Mouse (Mus musculus) adrenal gland, postnatal 10 days (tissue): ENCODE data around the gene Gm5478. TPM values are rescaled to one million over a fixed set of nuclear protein-coding genes. Genes with fewer than 3 reads are reported as not detected.
"Not testable (repeated sequence)": the region's sequence is repeated elsewhere in the genome, so short reads cannot be mapped to it uniquely, and the experiment has no call there.

ENCODE experiments used
- DNase-seq: peaks from one replicate; pipeline ENCODE4 v3.0.0; 2021; ENCODE audit warnings: mixed read lengths
- long read RNA-seq, 2 experiments: library from polyadenylated mRNA; stranded (forward); transcript quantifications; one replicate each; pipeline ENCODE4 v2.0.0; 2021
- microRNA-seq: library from miRNA; unstranded; fragments of <30 nt; microRNA quantifications from one replicate; pipeline ENCODE4 v1.2.0, GENCODE M21; 2021
- total RNA-seq, 2 experiments: library from RNA; stranded (reverse); gene quantifications; 2 replicates each; pipeline ENCODE4 v1.2.3; 2021

Gm5478 gene
- not detected for total RNA-seq
- long read RNA-seq, experiment 1: 0 reads
- long read RNA-seq, experiment 2: 0 reads

DNA sequence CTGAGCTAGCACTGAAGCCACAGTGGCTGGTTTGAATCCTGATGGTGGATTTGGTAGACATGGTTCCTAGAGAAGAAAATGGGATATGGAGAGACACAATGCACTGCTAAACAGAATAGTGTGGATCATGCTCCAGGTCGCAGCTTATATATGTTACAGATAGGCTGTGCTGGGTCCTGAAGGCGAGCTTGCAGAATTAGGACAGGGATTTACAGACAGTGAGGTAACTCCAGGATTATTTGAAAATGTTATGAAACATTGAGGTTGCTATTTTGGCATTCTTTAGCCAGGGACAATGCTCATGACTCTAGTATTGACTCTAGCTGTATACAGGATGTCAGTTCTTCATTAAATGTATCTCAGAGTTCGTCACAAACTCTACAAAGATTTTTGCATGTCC lies at the start of gene Gm5478:
TSS of gene Gm5478 (minus strand) at position 101 of the 400 bp plus-strand sequence.
- DNase-seq: no peak

DNA sequence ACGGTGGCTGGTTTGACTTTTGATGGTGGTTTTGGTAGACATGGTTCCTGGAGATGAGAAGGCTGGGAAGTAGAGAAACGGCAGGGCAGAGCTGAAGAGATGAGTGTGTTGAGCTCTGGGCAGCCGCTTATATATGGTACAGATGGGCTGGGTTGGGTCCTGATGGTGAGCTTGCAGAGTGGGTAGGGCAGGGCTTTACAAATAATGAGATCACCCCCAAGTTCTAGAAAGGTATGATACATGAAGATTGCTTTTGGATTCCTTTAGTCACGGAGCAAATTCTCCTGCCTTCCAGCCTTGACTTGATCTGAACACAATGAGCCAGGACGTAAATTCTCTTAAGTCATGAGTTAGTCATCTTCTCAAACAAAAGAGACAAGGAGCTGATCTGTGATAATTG lies 47.0 kb upstream of the Gm5478 start, which contains the start of gene Krt6a:
TSS of gene Krt6a (minus strand) at position 101 of the 400 bp plus-strand sequence.
- no peak for DNase-seq

DNA sequence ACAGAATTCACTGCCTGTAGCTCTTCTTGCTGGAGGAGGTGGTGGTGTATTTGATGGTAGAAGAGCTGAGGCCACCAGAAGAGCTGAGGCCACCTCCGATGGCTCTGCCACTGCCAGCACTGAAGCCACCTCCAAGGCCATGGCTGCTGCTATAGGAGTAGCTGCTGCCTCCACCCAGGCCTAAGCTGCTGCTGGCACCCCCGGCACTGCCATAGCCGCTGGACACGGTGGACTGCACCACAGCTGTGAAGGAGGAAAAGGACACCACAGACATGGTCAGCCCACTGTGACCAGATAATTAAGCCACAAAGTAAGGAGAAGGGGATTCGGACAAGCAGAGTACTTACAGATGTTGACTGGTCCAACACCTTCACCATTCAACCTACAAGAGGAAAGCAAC lies 43.3 kb upstream of the Gm5478 start:
- not testable (repeated sequence) for DNase-seq

DNA sequence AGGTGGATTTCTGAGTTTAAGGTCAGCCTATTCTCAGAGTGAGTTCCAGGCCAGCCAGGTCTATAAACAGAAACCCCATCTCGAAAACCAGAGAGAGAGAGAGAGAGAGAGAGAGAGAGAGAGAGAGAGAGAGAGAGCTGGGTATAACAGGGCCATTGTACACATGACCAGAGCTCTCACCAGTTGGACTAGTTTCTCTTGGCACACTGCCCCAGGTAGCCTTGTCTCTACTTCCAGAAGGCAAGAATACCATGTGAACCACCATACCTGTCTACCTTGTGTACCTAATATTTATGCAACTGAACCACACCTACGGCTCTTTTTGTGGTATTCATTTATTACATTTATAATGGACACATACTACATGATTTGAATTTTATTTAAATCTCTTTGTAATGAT lies 41.0 kb upstream of the Gm5478 start:
- DNase-seq: no peak

DNA sequence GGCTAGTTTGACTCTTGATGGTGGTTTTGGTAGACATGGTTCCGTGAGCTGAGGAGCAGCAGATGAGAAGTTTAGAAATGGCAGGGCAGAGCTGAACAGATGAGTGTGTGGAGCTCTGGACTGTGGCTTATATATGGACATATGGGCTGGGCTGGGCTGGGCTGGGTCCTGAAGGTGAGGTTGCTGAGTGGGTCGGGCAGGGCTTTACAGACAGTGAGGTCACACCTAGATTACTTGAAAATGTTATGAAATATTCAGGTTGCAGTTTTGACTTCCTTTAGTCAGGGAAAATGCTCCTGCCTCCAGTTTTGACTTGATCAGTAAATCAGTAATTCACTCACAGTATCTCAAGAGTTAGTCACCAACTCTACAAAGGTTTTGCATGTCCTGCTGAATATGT lies 33.0 kb upstream of the Gm5478 start, which contains the start of gene Krt6b:
TSS of gene Krt6b (minus strand) at position 101 of the 400 bp plus-strand sequence.
- no peak for DNase-seq

DNA sequence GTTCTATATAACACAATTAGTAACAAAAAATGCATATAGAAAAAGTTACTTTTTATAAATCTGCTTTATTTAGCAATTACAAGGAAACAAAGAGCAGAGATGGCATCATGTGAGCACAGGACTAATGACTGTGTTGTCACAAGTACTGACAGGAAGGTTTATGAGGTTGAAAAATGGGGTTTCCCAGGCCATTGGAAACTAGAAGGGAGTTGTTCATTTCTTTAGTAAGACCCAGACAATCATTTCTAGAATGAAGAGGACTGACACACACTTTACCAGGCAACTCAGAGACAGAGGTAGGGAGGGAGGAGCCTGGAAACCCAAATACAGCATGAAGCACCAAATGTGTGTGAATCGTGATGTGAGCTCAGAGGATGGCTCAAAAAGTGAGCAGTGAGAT lies 28.8 kb upstream of the Gm5478 start:
- DNase-seq: no peak

DNA sequence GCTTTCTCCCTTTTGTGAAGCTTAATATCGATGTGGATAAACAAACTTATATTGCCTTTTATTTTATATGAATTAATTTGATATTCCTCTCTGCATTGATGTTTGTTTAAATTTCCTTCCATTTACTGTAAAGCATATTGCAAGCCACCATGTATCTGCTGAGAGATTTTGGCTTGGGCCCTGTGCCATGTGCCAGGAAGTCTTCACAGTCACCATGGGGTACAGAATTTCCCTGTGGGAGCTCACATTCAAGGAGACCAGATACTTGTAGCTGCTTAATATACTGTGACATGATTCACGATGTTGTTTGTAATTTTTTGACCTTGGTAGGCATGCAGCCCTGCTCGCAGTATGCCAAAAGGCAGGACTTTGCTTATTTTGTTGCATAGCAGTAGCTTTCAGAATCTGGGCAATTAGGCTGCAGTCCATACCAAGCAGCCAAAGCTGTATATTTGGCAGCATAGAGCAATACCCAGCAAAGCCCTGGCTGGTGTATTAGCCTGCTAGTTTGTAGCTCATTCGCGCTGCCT lies 5.6 kb upstream of the Gm5478 start:
- peak; percentile 5 for DNase-seq

DNA sequence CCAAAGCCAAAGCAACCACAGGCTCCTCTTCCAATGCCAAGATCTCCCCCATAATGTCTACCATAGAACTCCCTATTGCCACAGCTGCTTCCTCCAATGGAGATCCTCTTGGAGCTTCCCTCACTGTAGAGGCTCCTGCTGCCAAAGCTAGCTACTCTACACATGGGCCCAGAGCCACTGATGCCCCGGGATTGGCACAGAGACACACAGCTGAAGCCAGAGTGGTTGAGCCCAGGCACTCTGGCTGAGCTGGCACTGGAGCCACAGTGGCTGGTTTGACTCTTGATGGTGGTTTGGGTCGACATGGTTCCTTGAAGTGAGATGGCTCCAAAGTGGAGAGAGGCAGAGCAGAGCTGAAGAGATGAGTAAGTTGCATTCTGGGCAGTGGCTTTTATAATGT lies 19.3 kb downstream of the Gm5478 start, which contains the start of gene Gm5414:
TSS of gene Gm5414 (minus strand) at position 305 of the 400 bp plus-strand sequence.
- no peak for DNase-seq

DNA sequence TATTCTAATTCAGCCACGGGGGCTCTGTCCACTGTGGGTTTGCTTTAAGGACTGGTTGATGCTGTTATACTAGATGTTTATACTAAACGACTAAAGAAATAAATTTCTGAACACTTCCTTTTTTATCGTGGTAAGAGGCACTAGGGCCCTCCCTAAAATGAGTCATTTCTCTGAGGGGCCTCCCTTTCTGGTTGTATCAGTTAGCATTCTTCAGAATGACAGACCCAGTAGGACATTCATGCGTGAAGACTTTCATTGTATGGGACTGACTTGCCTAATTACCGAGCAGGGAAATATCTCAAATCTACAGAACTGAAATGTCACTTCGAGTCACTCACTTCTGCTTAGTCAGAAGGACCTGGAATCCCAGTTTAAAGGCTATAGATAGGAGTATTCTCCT lies 48.1 kb downstream of the Gm5478 start:
- DNase-seq: no peak

Small RNA genes within 50 kb of the gene (microRNA-seq; reads per million reads assigned to microRNA genes)
- gene Gm44342: not detected
- gene Gm44383: not detected
- gene Gm44479: not detected

Other genes starting within 250 kb of the Gm5478 start
- 1 to 10 TPM; 3.5 to 4.2 TPM for gene Krt7, start 236.3 kb downstream of the Gm5478 start, total RNA-seq
- not detected for gene Krt87, start 208.6 kb downstream of the Gm5478 start, total RNA-seq
- not detected for gene Krt88, start 199.6 kb downstream of the Gm5478 start, total RNA-seq
- gene Krt81, start 183.6 kb downstream of the Gm5478 start, total RNA-seq: not detected
- not detected for gene Krt86, start 173.9 kb downstream of the Gm5478 start, total RNA-seq
- gene Krt83, start 155.9 kb downstream of the Gm5478 start, total RNA-seq: not detected
- not detected for gene Gm49425, start 130.1 kb downstream of the Gm5478 start, total RNA-seq
- gene Krt84, start 114.6 kb downstream of the Gm5478 start, total RNA-seq: not detected
- not detected for gene Krt82, start 96.7 kb downstream of the Gm5478 start, total RNA-seq
- under 1 TPM in 1 of 2 experiments, not detected in 1; 0.18 TPM for gene Krt90, start 84.4 kb downstream of the Gm5478 start, total RNA-seq
- not detected for gene Krt75, start 73.5 kb downstream of the Gm5478 start, total RNA-seq
- gene Gm5414, start 19.2 kb downstream of the Gm5478 start, total RNA-seq: not detected
- gene Krt6b, start 32.9 kb upstream of the Gm5478 start, total RNA-seq: not detected
- gene Krt6a, start 46.9 kb upstream of the Gm5478 start, total RNA-seq: not detected
- not detected for gene Krt5, start 65.5 kb upstream of the Gm5478 start, total RNA-seq
- not detected for gene Krt71, start 95.7 kb upstream of the Gm5478 start, total RNA-seq
- not detected for gene Krt72, start 139.1 kb upstream of the Gm5478 start, total RNA-seq
- gene Krt73, start 155.0 kb upstream of the Gm5478 start, total RNA-seq: not detected
- not detected for gene Krt2, start 170.8 kb upstream of the Gm5478 start, total RNA-seq
- gene Krt1, start 203.4 kb upstream of the Gm5478 start, total RNA-seq: under 1 TPM; 0.18 to 0.51 TPM
- gene Krt77, start 222.3 kb upstream of the Gm5478 start, total RNA-seq: not detected
- gene Krt76, start 245.5 kb upstream of the Gm5478 start, total RNA-seq: not detected